Mouse (Mus musculus): Measurements from ENCODE around the gene 2510039O18Rik. TPM values are rescaled to one million over a fixed set of nuclear protein-coding genes. Genes with fewer than 3 reads are reported as not detected.

The 2510039O18Rik gene
- polyA plus RNA-seq, 1 experiment: 19.6 TPM

DNA sequence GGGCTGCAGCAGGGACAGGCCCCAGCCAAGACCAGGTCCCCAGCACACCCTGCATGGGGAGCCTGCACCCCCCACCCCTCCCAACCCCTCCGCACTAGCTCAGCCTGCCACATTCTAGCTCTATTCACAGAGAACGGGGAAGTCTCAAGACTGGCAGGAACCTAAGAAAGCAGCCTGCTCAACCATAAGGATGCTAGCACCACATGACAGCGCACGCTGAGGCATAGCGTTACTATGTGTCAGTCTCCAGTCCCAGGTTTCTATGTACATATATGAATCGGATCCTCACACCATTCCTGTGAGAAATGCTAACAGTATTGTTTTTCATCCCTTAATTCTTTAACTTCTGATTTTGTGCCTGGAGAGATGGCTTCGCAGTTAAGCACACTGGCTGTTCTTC is 12.2 kb upstream of the 2510039O18Rik start:
- 76% methylated on average over 7 of the region's 7 CpGs for WGBS
- no peak overlapping the region for H3K27ac ChIP-seq (ENCODE audit: control insufficient read depth, insufficient read depth, low read depth, low read length, poor library complexity)

DNA sequence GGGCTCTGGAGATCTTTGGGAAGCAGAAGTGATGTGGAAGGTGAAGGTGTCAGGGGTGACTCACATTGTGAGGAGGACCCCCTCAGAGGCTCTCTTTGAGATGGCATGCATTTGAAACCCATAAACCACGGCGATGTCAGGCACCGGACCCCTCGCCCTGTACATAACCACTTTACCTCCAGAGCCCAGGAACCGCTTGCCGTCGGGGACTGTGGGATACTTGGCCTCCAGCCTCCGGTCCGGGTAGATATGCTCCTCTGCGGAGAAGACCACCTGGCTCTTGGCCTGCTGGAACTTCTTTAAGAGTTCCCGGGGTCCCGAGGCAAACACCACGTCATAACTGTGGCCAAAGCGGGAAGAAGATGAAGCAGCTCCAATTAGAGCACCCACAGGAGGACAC is 9.7 kb upstream of the 2510039O18Rik start:
- 91% methylated on average over 14 of the region's 14 CpGs for WGBS
- H3K4me1 ChIP-seq (ENCODE audit: control insufficient read depth, insufficient read depth, low read length): no peaks in the 10 kb centered on the region; the same call in 1 of the 2 replicates
- no peak overlapping the region for H3K27ac ChIP-seq (ENCODE audit: control insufficient read depth, insufficient read depth, low read depth, low read length, poor library complexity)
- TF ChIP-seq POLR2A (IDR thresholded peaks at IDR 0.05; ENCODE audit: borderline replicate concordance, control insufficient read depth, low read depth, low read length) (no peak), CTCF (IDR thresholded peaks at IDR 0.05; ENCODE audit: control insufficient read depth, insufficient read depth, low read length) (no peak)
- H3K4me3 ChIP-seq (replicated peaks; ENCODE audit: control insufficient read depth, low read depth, low read length): no peak overlapping the region

More for the DNA sequence above, 12.2 kb upstream of the 2510039O18Rik start:
- H3K4me1 ChIP-seq (ENCODE audit: control insufficient read depth, insufficient read depth, low read length): no peaks in the 10 kb centered on the region; the same call in 1 of the 2 replicates
- TF ChIP-seq CTCF (IDR thresholded peaks at IDR 0.05; ENCODE audit: control insufficient read depth, insufficient read depth, low read length): no peak
- TF ChIP-seq POLR2A (IDR thresholded peaks at IDR 0.05; ENCODE audit: borderline replicate concordance, control insufficient read depth, low read depth, low read length): no peak
- H3K4me3 ChIP-seq (replicated peaks; ENCODE audit: control insufficient read depth, low read depth, low read length): no peak overlapping the region

DNA sequence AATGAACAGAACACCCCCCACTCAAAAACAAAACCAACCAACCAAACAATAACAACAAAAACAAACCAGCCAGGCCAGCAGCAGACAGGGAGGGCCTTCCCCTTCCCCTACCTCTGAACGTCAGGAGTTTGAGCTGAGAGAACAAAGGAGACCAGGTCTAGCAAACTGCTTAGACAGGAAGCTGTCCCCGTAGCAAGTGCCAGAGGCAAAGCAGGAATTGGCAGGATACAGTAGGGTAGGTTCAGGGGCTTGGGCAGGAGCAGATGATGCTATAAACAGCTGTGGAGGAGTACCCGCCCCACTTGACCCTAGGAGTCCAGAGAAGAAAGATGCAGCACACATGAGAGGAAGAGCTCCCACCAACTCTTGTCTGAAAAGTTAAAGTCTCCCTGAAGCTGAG is 6.6 kb upstream of the 2510039O18Rik start:
- no peak overlapping the region for H3K4me3 ChIP-seq (replicated peaks; ENCODE audit: control insufficient read depth, low read depth, low read length)
- WGBS: 66% methylated on average over 3 of the region's 3 CpGs
- TF ChIP-seq POLR2A (IDR thresholded peaks at IDR 0.05; ENCODE audit: borderline replicate concordance, control insufficient read depth, low read depth, low read length): no peak
- no peak for TF ChIP-seq CTCF (IDR thresholded peaks at IDR 0.05; ENCODE audit: control insufficient read depth, insufficient read depth, low read length)
- H3K4me1 ChIP-seq (ENCODE audit: control insufficient read depth, insufficient read depth, low read length): no peaks in the 10 kb centered on the region; the same call in 1 of the 2 replicates
- H3K27ac ChIP-seq (ENCODE audit: control insufficient read depth, insufficient read depth, low read depth, low read length, poor library complexity): no peak overlapping the region

DNA sequence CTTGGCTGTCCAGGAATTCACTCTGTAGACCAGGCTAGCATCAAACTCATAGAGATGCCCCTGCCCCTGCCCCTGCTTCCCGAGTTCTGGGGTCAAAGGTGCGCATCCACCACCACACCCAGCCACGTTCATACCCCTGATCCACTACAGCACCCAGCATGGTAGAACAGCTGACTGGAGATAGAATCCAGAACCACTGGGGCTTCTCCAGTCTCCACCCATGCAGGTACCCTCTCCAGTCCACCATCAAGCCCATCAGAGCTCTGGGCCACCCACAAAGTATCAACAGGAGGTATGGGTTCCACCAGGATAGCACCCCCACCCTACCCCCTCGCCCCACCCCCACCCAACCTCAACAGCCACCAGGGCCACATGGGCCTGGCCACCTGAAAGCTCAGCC is 6.1 kb upstream of the 2510039O18Rik start:
- H3K27ac ChIP-seq (ENCODE audit: control insufficient read depth, insufficient read depth, low read depth, low read length, poor library complexity): no peak overlapping the region
- 75% methylated on average over 4 of the region's 4 CpGs for WGBS
- H3K4me3 ChIP-seq (replicated peaks; ENCODE audit: control insufficient read depth, low read depth, low read length): no peak overlapping the region
- no peaks in the 10 kb centered on the region; the same call in 1 of the 2 replicates for H3K4me1 ChIP-seq (ENCODE audit: control insufficient read depth, insufficient read depth, low read length)
- TF ChIP-seq POLR2A (IDR thresholded peaks at IDR 0.05; ENCODE audit: borderline replicate concordance, control insufficient read depth, low read depth, low read length) (no peak), CTCF (IDR thresholded peaks at IDR 0.05; ENCODE audit: control insufficient read depth, insufficient read depth, low read length) (no peak)

DNA sequence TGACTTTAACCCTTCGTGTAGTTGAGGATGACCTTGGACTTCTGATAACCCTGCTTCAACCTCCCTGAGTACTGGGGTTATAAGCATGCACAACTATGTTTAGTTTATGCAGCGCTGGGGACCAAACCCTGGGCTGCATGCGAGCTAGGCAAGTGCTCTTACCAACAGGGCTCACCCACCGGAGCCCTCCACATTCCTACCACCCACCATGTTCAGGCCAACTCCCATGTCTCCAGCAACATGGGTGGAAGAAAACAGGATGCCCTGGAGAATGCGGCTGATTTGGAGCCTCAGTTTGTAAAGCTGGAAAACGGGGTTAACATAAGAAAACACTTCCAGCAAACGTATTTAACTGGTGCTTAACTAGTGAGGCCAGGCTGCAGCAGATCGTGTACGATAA is 4.8 kb upstream of the 2510039O18Rik start:
- WGBS: 34% methylated on average over 9 of the region's 9 CpGs
- peak overlapping the region; percentile 86 for H3K4me3 ChIP-seq (replicated peaks; ENCODE audit: control insufficient read depth, low read depth, low read length)
- no peak for TF ChIP-seq POLR2A (IDR thresholded peaks at IDR 0.05; ENCODE audit: borderline replicate concordance, control insufficient read depth, low read depth, low read length)
- TF ChIP-seq CTCF (IDR thresholded peaks at IDR 0.05; ENCODE audit: control insufficient read depth, insufficient read depth, low read length): no peak
- no peaks in the 10 kb centered on the region; the same call in 1 of the 2 replicates for H3K4me1 ChIP-seq (ENCODE audit: control insufficient read depth, insufficient read depth, low read length)
- H3K27ac ChIP-seq (ENCODE audit: control insufficient read depth, insufficient read depth, low read depth, low read length, poor library complexity): no peak overlapping the region

DNA sequence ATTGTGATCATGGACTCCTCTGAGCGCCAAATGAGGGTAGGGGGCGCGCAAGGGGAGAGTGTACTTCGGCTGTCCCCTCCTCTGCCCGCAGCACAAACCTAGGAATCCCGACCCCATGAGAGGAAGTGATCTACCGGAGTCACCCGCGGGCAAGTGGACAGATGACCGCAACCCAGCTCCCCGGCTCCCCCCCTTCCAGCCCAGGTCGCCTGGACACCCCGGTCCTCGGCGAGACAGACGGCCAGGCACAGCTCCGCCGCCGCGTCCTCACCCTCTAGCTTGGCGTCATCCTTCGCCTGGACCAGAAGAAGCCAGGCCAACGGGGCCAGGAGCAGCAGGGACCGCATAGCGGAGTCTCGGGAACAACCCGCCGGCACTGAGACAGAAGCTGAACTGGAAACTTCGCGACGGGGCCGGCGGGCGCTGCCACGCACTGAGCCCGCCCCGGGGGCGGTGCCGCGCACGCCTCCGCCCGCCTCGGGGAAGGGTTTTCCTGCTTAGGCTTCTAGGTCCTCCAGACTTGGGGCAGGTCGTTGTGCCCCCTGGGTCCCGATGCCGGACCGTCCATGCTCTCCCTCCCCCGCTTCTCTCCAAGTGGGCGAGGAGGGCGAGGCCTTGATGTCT is 4.3 kb upstream of the 2510039O18Rik start, which contains the start of gene Plod1:
Gene Plod1 (minus strand): TSS at position 437 of the 624 bp plus-strand sequence.
- Histone ChIP-seq H3K4me1 (ENCODE audit: control insufficient read depth, insufficient read depth, low read length) (no peaks in the 10 kb centered on the region; the same call in 1 of the 2 replicates), H3K27ac (ENCODE audit: control insufficient read depth, insufficient read depth, low read depth, low read length, poor library complexity) (peak within 1 kb of the TSS; percentile 69), H3K4me3 (replicated peaks; ENCODE audit: control insufficient read depth, low read depth, low read length) (peak within 1 kb of the TSS; percentile 86)
- WGBS: under 1% methylated on average over 51 of the region's 51 CpGs
- TF ChIP-seq POLR2A (IDR thresholded peaks at IDR 0.05; ENCODE audit: borderline replicate concordance, control insufficient read depth, low read depth, low read length) (peak; percentile 67; the same call in 1 of the 2 replicates), CTCF (IDR thresholded peaks at IDR 0.05; ENCODE audit: control insufficient read depth, insufficient read depth, low read length) (no peak)

DNA sequence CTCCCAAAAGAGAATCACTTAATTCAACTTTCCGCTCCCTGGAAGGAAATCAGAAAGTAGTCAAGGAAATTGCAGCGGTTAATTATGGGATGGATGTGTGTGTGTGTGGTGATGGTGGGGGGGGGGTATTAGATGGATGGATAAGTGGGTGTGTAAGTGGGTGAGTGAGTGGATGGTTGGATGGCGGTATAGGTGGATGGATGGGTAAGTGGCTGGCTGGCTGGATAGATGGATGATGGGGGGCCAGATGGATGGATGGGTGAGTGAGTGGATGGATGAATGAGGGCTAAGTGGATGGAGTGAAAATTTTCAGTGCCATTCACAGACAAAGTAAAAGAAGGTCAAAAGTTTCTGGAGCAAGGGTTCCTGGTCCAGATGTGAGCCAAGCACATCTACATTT is 3.7 kb upstream of the 2510039O18Rik start:
- TF ChIP-seq POLR2A (IDR thresholded peaks at IDR 0.05; ENCODE audit: borderline replicate concordance, control insufficient read depth, low read depth, low read length) (no peak), CTCF (IDR thresholded peaks at IDR 0.05; ENCODE audit: control insufficient read depth, insufficient read depth, low read length) (no peak)
- WGBS: 35% methylated on average over 3 of the region's 3 CpGs
- Histone ChIP-seq H3K4me1 (ENCODE audit: control insufficient read depth, insufficient read depth, low read length) (peaks cover 5% of the 10 kb centered on the region), H3K27ac (ENCODE audit: control insufficient read depth, insufficient read depth, low read depth, low read length, poor library complexity) (no peak overlapping the region), H3K4me3 (replicated peaks; ENCODE audit: control insufficient read depth, low read depth, low read length) (no peak overlapping the region)

DNA sequence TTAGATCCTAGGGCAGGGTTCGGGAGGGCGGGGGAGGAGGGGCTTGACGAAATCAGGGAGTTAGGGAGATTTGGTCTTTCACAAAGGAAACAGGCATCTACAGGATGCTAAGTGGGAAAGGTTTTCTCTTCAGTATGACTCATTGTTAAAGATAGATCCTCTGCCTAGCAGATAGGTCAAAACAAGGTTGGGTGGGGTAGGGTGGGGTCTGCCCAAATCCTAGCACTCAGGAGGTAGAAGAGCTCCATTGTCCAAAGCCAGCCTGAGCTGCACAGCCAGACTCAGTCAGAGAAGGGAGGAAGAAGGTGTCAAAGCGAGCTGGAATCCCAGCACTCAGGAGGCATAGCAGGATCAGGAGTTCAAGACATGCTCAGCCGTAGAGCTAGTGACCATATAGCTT is 3.2 kb upstream of the 2510039O18Rik start:
- no peak for TF ChIP-seq POLR2A (IDR thresholded peaks at IDR 0.05; ENCODE audit: borderline replicate concordance, control insufficient read depth, low read depth, low read length)
- TF ChIP-seq CTCF (IDR thresholded peaks at IDR 0.05; ENCODE audit: control insufficient read depth, insufficient read depth, low read length): no peak
- WGBS: 82% methylated on average over 5 of the region's 5 CpGs
- Histone ChIP-seq H3K27ac (ENCODE audit: control insufficient read depth, insufficient read depth, low read depth, low read length, poor library complexity) (no peak overlapping the region), H3K4me1 (ENCODE audit: control insufficient read depth, insufficient read depth, low read length) (peaks cover 5% of the 10 kb centered on the region), H3K4me3 (replicated peaks; ENCODE audit: control insufficient read depth, low read depth, low read length) (no peak overlapping the region)
